Mouse (Mus musculus): ENCODE results near the gene Mmgt1. TPM values are rescaled to one million over a fixed set of nuclear protein-coding genes. Genes with fewer than 3 reads are reported as not detected.

Gene Mmgt1
- polyA plus RNA-seq, 1 experiment, result 6.6 TPM

DNA sequence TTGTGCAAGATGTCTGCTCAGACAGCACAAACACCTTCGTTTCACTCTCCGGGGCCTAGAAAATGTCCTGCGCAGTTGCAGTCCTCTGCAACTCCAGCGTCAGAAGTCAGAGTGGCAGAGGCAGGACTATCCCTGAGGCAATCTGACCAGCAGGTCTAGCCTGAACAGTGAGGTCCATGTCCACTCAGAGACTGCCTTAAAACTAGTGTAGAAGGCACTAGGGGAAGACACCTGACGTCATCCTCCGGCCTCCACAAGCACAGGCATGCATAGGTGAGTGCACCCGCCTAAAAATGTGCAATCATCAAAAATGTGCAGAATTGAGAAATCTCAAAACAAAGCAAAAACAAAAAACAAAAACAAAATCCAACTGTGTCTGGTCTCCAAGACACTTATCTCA is 48.4 kb downstream of the Mmgt1 start, which contains the start of gene Gm648:
TSS of gene Gm648 (minus strand) at position 101 of the 400 bp plus-strand sequence.
- Histone ChIP-seq H3K4me2 (ENCODE audit: low read depth) (no peak within 1 kb of the TSS), H3ac (ENCODE audit: control insufficient read depth, insufficient read length) (no peak within 1 kb of the TSS), H3K36me3 (ENCODE audit: control insufficient read depth, insufficient read depth) (no peaks in the 10 kb centered on the region), H3K4me3 (no peak within 1 kb of the TSS), H3K79me2 (ENCODE audit: control insufficient read depth, insufficient read depth) (no peaks in the 10 kb centered on the region), H3K27me3 (ENCODE audit: control insufficient read depth, insufficient read depth, insufficient read length) (no peaks in the 10 kb centered on the region)
- TF ChIP-seq MYOG (IDR thresholded peaks at IDR 0.05; ENCODE audit: control insufficient read depth in 1 of 3, insufficient read depth in 1 of 3, insufficient read length in 2 of 3, low read depth in 2 of 3), result no peak
- no peak for TF ChIP-seq CEBPB (IDR thresholded peaks at IDR 0.05; ENCODE audit: insufficient read depth, poor library complexity, severe bottlenecking)
- TF ChIP-seq MAX (IDR thresholded peaks at IDR 0.05; ENCODE audit: low read depth), result no peak
- TF ChIP-seq SRF (IDR thresholded peaks at IDR 0.05; ENCODE audit: control insufficient read depth, insufficient read length, low read depth), result no peak
- no peak for TF ChIP-seq POLR2AphosphoS2 (IDR thresholded peaks at IDR 0.05; ENCODE audit: insufficient read length, low read depth)
- no peak for TF ChIP-seq TCF12 (IDR thresholded peaks at IDR 0.05; ENCODE audit: insufficient read depth, poor library complexity, severe bottlenecking)
- no peak for TF ChIP-seq MYOD1 (IDR thresholded peaks at IDR 0.05; ENCODE audit: control insufficient read depth in 1 of 3, insufficient read length in 2 of 3, low read depth in 2 of 3)
- TF ChIP-seq REST (IDR thresholded peaks at IDR 0.05; ENCODE audit: insufficient read depth, insufficient read length), result no peak
- TF ChIP-seq TCF3 (IDR thresholded peaks at IDR 0.05; ENCODE audit: insufficient read length, low read depth), result no peak
- no peak for TF ChIP-seq POLR2A (IDR thresholded peaks at IDR 0.05; ENCODE audit: insufficient read length, low read depth)
- TF ChIP-seq USF1 (IDR thresholded peaks at IDR 0.05; ENCODE audit: low read depth), result no peak
- no peak for TF ChIP-seq E2F4 (IDR thresholded peaks at IDR 0.05; ENCODE audit: insufficient read depth)

DNA sequence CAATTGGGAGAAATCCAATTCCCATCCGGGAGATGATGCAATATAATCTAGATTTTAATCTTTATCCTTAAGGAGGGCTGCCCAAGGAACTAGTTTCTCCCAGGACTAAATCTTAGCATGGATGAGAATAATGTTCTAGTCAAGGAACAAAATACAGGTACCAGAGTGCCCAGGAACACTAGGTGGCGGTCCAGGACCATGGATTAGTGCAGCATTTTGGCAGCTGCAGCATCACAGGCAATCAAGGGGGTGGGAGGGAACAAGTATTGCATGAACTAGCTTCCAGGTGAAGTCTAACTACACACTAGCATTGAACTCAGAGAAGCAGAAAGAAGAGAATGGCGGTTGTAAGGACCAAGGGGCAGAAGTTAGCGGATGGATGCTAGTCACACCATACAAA is 60.7 kb downstream of the Mmgt1 start:
- Histone ChIP-seq H3K4me2 (ENCODE audit: low read depth) (no peak overlapping the region), H3K79me2 (ENCODE audit: control insufficient read depth, insufficient read depth) (no peaks in the 10 kb centered on the region), H3K36me3 (ENCODE audit: control insufficient read depth, insufficient read depth) (no peaks in the 10 kb centered on the region), H3ac (ENCODE audit: control insufficient read depth, insufficient read length) (no peak overlapping the region), H3K4me3 (no peak overlapping the region), H3K27me3 (ENCODE audit: control insufficient read depth, insufficient read depth, insufficient read length) (no peaks in the 10 kb centered on the region)
- TF ChIP-seq TCF12 (IDR thresholded peaks at IDR 0.05; ENCODE audit: insufficient read depth, poor library complexity, severe bottlenecking) (no peak), TCF3 (IDR thresholded peaks at IDR 0.05; ENCODE audit: insufficient read length, low read depth) (no peak), USF1 (IDR thresholded peaks at IDR 0.05; ENCODE audit: low read depth) (no peak), POLR2AphosphoS2 (IDR thresholded peaks at IDR 0.05; ENCODE audit: insufficient read length, low read depth) (no peak), SRF (IDR thresholded peaks at IDR 0.05; ENCODE audit: control insufficient read depth, insufficient read length, low read depth) (no peak), POLR2A (IDR thresholded peaks at IDR 0.05; ENCODE audit: insufficient read length, low read depth) (no peak), MAX (IDR thresholded peaks at IDR 0.05; ENCODE audit: low read depth) (no peak), REST (IDR thresholded peaks at IDR 0.05; ENCODE audit: insufficient read depth, insufficient read length) (no peak), E2F4 (IDR thresholded peaks at IDR 0.05; ENCODE audit: insufficient read depth) (no peak), CEBPB (IDR thresholded peaks at IDR 0.05; ENCODE audit: insufficient read depth, poor library complexity, severe bottlenecking) (no peak), MYOG (IDR thresholded peaks at IDR 0.05; ENCODE audit: control insufficient read depth in 1 of 3, insufficient read depth in 1 of 3, insufficient read length in 2 of 3, low read depth in 2 of 3) (no peak), MYOD1 (IDR thresholded peaks at IDR 0.05; ENCODE audit: control insufficient read depth in 1 of 3, insufficient read length in 2 of 3, low read depth in 2 of 3) (no peak)

Other genes with a start within 250 kb of the Mmgt1 start
- 0.01 TPM for gene Smim10l2a, start 223.5 kb downstream of the Mmgt1 start, polyA plus RNA-seq (2012; fragmentation: generic; extraction: Trizol)
- gene Gm2174, start 150.1 kb downstream of the Mmgt1 start, polyA plus RNA-seq (2012; fragmentation: generic; extraction: Trizol), result 0.26 TPM
- gene Ints6l, start 143.2 kb downstream of the Mmgt1 start, polyA plus RNA-seq (2012; fragmentation: generic; extraction: Trizol), result 2.6 TPM
- gene Gm10477, start 73.3 kb downstream of the Mmgt1 start, polyA plus RNA-seq (2012; fragmentation: generic; extraction: Trizol), result not detected
- gene Gm648, start 48.5 kb downstream of the Mmgt1 start, polyA plus RNA-seq (2012; fragmentation: generic; extraction: Trizol), result 0.05 TPM
- gene Slc9a6, start 11.7 kb upstream of the Mmgt1 start, polyA plus RNA-seq (2012; fragmentation: generic; extraction: Trizol), result 10.8 TPM
- gene Fhl1, start 133.7 kb upstream of the Mmgt1 start, polyA plus RNA-seq (2012; fragmentation: generic; extraction: Trizol), result 74.2 TPM
- 0.05 TPM for gene Map7d3, start 224.3 kb upstream of the Mmgt1 start, polyA plus RNA-seq (2012; fragmentation: generic; extraction: Trizol)

Measured in myocyte (in vitro differentiated cells).